Mouse (Mus musculus): ENCODE results near the gene Napsa. TPM values are rescaled to one million over a fixed set of nuclear protein-coding genes. Genes with fewer than 3 reads are reported as not detected.

Gene Napsa
- total RNA-seq, 2 experiments from 2014 or later, result 0.16 TPM; not detected in 1

DNA sequence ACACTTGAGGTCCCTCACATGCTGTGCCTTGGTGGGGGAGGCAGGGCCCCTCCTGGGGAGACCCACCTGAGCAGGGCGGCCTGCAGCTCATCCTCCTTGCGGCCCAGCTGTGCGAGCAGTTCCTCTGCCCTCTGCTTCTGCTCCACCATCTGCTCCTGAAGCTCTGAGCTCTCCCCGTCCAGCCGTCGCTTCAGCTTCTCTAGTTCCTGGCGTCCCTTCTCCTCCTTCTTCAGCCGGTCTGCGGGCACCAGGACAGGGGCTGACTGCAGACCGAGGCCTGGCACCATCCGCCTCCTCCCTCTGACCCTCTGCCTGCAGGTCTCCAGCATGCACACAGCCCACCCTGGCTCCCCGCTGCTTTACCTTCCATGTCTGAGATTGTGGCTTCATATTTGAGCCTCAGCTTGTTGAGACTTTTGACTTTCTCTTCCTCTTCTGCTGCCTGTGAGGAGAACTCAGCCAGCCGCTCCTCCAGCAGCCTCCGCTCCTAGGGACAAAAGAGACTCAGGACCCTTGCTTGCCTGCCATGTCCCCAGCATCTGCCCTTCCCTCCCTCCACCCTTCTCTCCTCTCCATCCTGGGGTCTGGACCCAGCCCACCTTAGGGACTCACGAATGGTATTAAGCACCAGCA lies 56.3 kb downstream of the Napsa start:
- DNase-seq, result no peak

DNA sequence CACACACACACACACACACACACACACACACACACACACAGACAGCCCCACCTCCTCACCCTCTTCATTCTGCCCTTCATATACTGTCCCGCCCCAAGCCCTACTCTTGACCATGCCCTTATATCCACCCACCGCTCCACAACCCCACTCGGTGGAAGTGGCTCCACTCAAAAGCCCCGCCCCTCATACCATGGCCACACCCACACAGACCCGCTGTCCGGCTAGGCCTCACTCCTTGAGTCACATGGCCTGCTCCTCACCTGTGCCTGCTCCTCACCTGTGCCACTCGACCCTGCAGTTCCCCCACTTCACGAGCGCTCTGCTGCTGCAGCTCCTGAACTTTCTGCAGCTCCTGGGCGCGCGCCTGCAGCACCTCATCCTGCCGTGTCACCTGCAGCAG lies 58.3 kb downstream of the Napsa start:
- DNase-seq, result no peak

DNA sequence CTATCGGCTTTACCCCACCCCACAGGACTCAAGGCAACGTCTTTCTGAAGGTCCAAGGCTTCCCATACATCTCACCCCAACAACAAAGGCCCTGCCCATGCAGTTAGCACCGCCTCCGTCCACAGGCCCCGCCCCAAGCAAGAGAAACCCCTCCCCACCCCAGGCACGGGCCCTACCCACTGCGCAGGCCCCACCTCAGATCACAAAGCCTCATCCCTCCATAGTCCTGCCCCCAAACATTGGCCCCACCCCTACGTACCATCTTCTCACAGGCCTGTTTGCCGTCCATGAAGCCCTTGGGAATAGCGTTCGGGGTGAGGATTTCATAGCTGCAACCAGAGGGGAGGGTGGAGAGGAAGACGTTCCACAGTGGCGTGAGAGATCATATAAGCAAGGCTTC lies 60.5 kb downstream of the Napsa start:
- no peak for DNase-seq

- DNase-seq, result no peak
These were observed 61.2 kb downstream of the Napsa start for GRCm38 (mm10) chr7:44633407-44633806.

Small RNA genes lying within 50 kb of the gene (microRNA-seq; reads per million reads assigned to microRNA genes)
- 0 reads per million in 2 experiments for gene Mir7053 (ENCODE audit: borderline replicate concordance in 2 of 2)

Other genes starting within 250 kb of the Napsa start
- gene Syt3, start 188.3 kb upstream of the Napsa start, total RNA-seq (2021), result 1 to 10 TPM; 1.1 to 1.8 TPM
- not detected for gene 1700008O03Rik, start 186.6 kb upstream of the Napsa start, total RNA-seq (2021)
- gene Lrrc4b, start 143.4 kb upstream of the Napsa start, total RNA-seq (2021), result under 1 TPM; 0.24 to 0.43 TPM
- gene Aspdh, start 107.0 kb upstream of the Napsa start, total RNA-seq (2021), result not detected
- gene Josd2, start 104.4 kb upstream of the Napsa start, total RNA-seq (2021), result 10 to 100 TPM; 62.8 to 69.1 TPM
- gene Emc10, start 75.9 kb upstream of the Napsa start, total RNA-seq (2021), result 10 to 100 TPM; 41.4 to 53.2 TPM
- 1 to 10 TPM; 2.5 to 2.9 TPM for gene Fam71e1, start 75.8 kb upstream of the Napsa start, total RNA-seq (2021)
- 1,000 to 10,000 TPM; 3,676 to 4,447 TPM for gene Mybpc2, start 47.7 kb upstream of the Napsa start, total RNA-seq (2021)
- gene Spib, start 40.3 kb upstream of the Napsa start, total RNA-seq (2021), result under 1 TPM in 1 of 2 experiments, not detected in 1; 0.24 TPM
- 1 to 10 TPM; 4.7 to 5.2 TPM for gene Pold1, start 23.5 kb upstream of the Napsa start, total RNA-seq (2021)
- 10 to 100 TPM; 27.0 to 29.3 TPM for gene Nr1h2, start 18.4 kb upstream of the Napsa start, total RNA-seq (2021)
- gene Kcnc3, start 18.3 kb downstream of the Napsa start, total RNA-seq (2021), result 1 to 10 TPM; 4.3 to 4.8 TPM
- 10 to 100 TPM; 23.0 to 24.7 TPM for gene Myh14, start 98.5 kb downstream of the Napsa start, total RNA-seq (2021)
- not detected for gene Izumo2, start 136.4 kb downstream of the Napsa start, total RNA-seq (2021)
- 10 to 100 TPM; 16.7 to 21.1 TPM for gene Vrk3, start 176.0 kb downstream of the Napsa start, total RNA-seq (2021)
- under 1 TPM in 1 of 2 experiments, not detected in 1; 0.08 TPM for gene Zfp473, start 178.7 kb downstream of the Napsa start, total RNA-seq (2021)
- 10 to 100 TPM; 18.4 to 22.2 TPM for gene Nup62, start 243.7 kb downstream of the Napsa start, total RNA-seq (2021)
- 1 to 10 TPM; 1.8 to 3.1 TPM for gene Il4i1, start 244.0 kb downstream of the Napsa start, total RNA-seq (2021)
- gene Atf5, start 244.3 kb downstream of the Napsa start, total RNA-seq (2021), result 10 to 100 TPM; 57.2 to 70.6 TPM

Measured in gastrocnemius, postnatal 25 days (tissue).